Mouse (Mus musculus) hindbrain, embryonic 14.5 days (tissue): ENCODE measurements around the gene Ly9. TPM values are rescaled to one million over a fixed set of nuclear protein-coding genes. Genes with fewer than 3 reads are reported as not detected.

ENCODE experiments used
- ATAC-seq: fragments of 200-750 bp; cut with Nextera tagmentation; 2 replicates; pipeline ENCODE4 v1.8.0; 2017; ENCODE audit warnings: moderate number of reproducible peaks, mild to moderate bottlenecking, moderate TSS enrichment, moderate library complexity; ENCODE audit not compliant: low FRiP score
- DNase-seq: peaks from one replicate; pipeline ENCODE4 v3.0.0-alpha.2; 2015; ENCODE audit warnings: low spot score
- H3K27ac ChIP-seq: fragments of 300-500 bp; sonication (generic); 2 replicates; pipeline ENCODE4 v1.5.1; 2014; ENCODE audit warnings: mild to moderate bottlenecking, moderate library complexity
- H3K27me3 ChIP-seq: fragments of 300-500 bp; sonication (generic); 2 replicates; pipeline ENCODE4 v1.6.1; 2014; ENCODE audit warnings: mild to moderate bottlenecking, low read length, mixed read lengths; ENCODE audit not compliant: control insufficient read depth, insufficient read depth
- H3K36me3 ChIP-seq: fragments of 300-500 bp; sonication (generic); replicated peaks from 2 replicates; pipeline ENCODE4 v1.6.1; 2014; ENCODE audit not compliant: control insufficient read depth, insufficient read depth
- H3K4me1 ChIP-seq: fragments of 300-500 bp; sonication (generic); replicated peaks from 2 replicates; pipeline ENCODE4 v1.6.1; 2014; ENCODE audit warnings: antibody characterized with exemption, low read length, mixed read lengths; ENCODE audit not compliant: control insufficient read depth, insufficient read depth
- H3K4me2 ChIP-seq: fragments of 300-500 bp; sonication (generic); replicated peaks from 2 replicates; pipeline ENCODE4 v1.6.1; 2014; ENCODE audit warnings: mild to moderate bottlenecking, moderate library complexity
- H3K4me3 ChIP-seq: fragments of 300-500 bp; sonication (generic); replicated peaks from 2 replicates; pipeline ENCODE4 v1.5.1; 2014; ENCODE audit warnings: mild to moderate bottlenecking, low read length
- H3K9ac ChIP-seq: fragments of 300-500 bp; sonication (generic); 2 replicates; pipeline ENCODE4 v1.6.1; 2014
- H3K9me3 ChIP-seq: fragments of 300-500 bp; sonication (generic); 2 replicates; pipeline ENCODE4 v1.6.1; 2016; ENCODE audit warnings: low read length; ENCODE audit not compliant: control insufficient read depth
- WGBS: fragments of 180-500 bp; shearing (Covaris S2); extraction: QIAGEN DNeasy Blood & Tissue Kit; methylation state at CpG from one replicate; pipeline ENCODE4 v1.1.7; 2014; 5-methylcytosine and 5-hydroxymethylcytosine counted together
- polyA plus RNA-seq: library from polyadenylated mRNA; unstranded; fragments of >200 nt; fragmentation: Nextera tagmentation; extraction: Ambion mirVana; gene quantifications from 2 replicates; pipeline ENCODE4 v1.2.1, GENCODE M21; 2014

The Ly9 gene
- polyA plus RNA-seq, 1 experiment from 2014 or later = not detected

DNA sequence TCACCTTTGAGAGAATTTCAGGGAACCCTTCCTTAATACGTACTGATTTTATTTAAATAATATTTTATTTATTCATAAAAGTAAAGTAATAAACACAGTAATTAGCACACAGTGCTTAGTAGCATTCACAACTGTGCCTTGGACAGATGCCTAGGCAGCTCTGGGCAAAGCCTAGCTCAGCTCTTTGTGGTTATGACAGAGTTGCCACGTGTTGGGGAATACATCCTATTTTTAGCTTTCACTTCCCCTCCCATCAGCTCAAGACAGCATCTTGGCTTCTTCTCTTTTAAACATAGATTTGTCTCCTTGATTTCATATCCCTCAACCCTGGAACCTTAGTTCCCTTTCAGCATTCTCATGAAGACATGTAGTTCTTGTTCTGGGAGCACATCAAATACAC, 24.2 kb upstream of the Ly9 start:
- Histone ChIP-seq H3K9ac (no peak overlapping the region), H3K9me3 (no peaks in the 10 kb centered on the region), H3K27ac (no peak overlapping the region), H3K4me3 (no peak overlapping the region), H3K27me3 (no peaks in the 10 kb centered on the region), H3K4me2 (no peak overlapping the region), H3K36me3 (no peaks in the 10 kb centered on the region), H3K4me1 (no peaks in the 10 kb centered on the region)
- DNase-seq = peak; percentile 28
- WGBS = 80% methylated on average over 2 of the region's 2 CpGs
- no peak for ATAC-seq

DNA sequence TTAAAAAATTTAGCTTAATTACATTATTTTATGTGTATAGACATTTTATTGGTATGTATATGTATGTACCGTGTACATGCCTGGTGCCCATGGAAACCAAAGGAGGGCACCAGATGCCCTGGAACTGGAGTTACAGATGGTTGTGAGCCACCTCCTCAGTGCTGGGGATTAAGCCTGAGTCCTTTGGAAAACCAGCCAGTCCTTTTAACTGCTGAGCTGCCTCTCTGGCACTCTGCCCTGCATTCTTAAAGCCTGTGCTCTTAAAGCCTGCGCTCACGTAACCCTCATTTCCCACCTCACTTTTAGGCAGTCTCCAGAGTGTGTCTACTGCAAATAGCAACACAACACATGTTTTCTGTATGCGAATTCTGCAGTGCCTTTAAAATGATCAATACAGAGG, 23.7 kb upstream of the Ly9 start:
- 83% methylated on average over 4 of the region's 4 CpGs for whole genome bisulfite sequencing
- H3K4me3 ChIP-seq = no peak overlapping the region
- H3K27me3 ChIP-seq = no peaks in the 10 kb centered on the region
- H3K9me3 ChIP-seq = no peaks in the 10 kb centered on the region
- no peak overlapping the region for H3K4me2 ChIP-seq
- H3K27ac ChIP-seq = no peak overlapping the region
- ATAC-seq = no peak
- H3K36me3 ChIP-seq = no peaks in the 10 kb centered on the region
- no peak overlapping the region for H3K9ac ChIP-seq
- H3K4me1 ChIP-seq = no peaks in the 10 kb centered on the region
- DNase-seq = no peak

DNA sequence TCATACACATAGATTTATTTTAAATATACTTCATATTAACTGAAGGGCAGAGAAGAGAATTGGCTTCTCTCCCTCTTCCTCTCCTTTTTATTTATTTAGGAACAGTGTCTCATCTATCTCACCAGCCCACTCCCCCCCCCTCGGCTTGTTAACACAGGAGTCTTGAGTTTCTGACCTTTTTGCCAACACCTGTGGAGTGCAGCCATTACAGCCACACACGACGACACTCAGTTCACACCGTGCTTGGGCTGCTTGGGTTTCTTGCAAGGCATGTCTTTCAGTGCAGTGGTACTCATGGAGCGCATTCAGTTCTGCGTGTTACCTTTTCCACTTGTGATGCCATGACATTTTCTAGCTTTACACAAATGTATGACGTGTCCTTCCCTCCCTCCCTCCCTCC, 22.8 kb upstream of the Ly9 start:
- DNase-seq (no peak), ATAC-seq (no peak)
- Histone ChIP-seq H3K4me3 (no peak overlapping the region), H3K9ac (no peak overlapping the region), H3K27ac (no peak overlapping the region), H3K36me3 (no peaks in the 10 kb centered on the region), H3K9me3 (no peaks in the 10 kb centered on the region), H3K27me3 (no peaks in the 10 kb centered on the region), H3K4me2 (no peak overlapping the region), H3K4me1 (no peaks in the 10 kb centered on the region)
- WGBS = 81% methylated on average over 7 of the region's 7 CpGs

GRCm38 (mm10) chr1:171629168-171629567, 22.0 kb upstream of the Ly9 start:
- Histone ChIP-seq H3K9ac (no peak overlapping the region), H3K4me2 (no peak overlapping the region), H3K36me3 (no peaks in the 10 kb centered on the region), H3K27me3 (no peaks in the 10 kb centered on the region), H3K4me3 (no peak overlapping the region), H3K4me1 (no peaks in the 10 kb centered on the region), H3K27ac (no peak overlapping the region), H3K9me3 (no peaks in the 10 kb centered on the region)
- WGBS = 89% methylated on average over 6 of the region's 6 CpGs
- DNase-seq = no peak
- no peak for ATAC-seq

- H3K4me3 ChIP-seq = no peak overlapping the region
- no peaks in the 10 kb centered on the region for H3K27me3 ChIP-seq
- no peaks in the 10 kb centered on the region for H3K4me1 ChIP-seq
- DNase-seq (no peak), ATAC-seq (no peak)
- no peak overlapping the region for H3K4me2 ChIP-seq
- no peaks in the 10 kb centered on the region for H3K9me3 ChIP-seq
- H3K9ac ChIP-seq = no peak overlapping the region
- no peaks in the 10 kb centered on the region for H3K36me3 ChIP-seq
- no peak overlapping the region for H3K27ac ChIP-seq
- WGBS = 90% methylated on average over 3 of the region's 3 CpGs
Measured at GRCm38 (mm10) chr1:171627801-171628200, 20.6 kb upstream of the Ly9 start.

- Histone ChIP-seq H3K9ac (no peak overlapping the region), H3K4me3 (no peak overlapping the region), H3K4me1 (no peaks in the 10 kb centered on the region), H3K27ac (no peak overlapping the region), H3K36me3 (no peaks in the 10 kb centered on the region), H3K9me3 (no peaks in the 10 kb centered on the region), H3K4me2 (no peak overlapping the region), H3K27me3 (no peaks in the 10 kb centered on the region)
- 96% methylated on average over 6 of the region's 6 CpGs for WGBS
- ATAC-seq (no peak), DNase-seq (no peak)
Measured at GRCm38 (mm10) chr1:171620091-171620490, 12.9 kb upstream of the Ly9 start.

DNA sequence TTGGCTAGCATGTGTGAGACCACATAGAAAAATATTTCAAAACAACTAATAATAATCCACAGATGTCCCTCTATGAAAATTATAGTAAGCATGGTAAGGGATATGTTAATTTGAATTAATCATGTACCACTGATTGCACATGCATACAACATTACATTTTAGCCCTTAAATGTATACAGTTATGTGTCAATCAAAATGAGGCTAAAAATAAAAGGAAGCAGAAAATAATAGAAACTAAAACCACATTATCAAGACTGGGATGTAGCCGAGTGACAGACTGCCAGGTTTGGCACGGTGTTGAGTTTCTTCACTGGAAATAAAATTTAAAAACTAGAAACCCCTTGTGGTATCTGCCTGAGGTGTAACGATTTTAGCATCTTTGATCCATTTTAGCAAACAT, 12.4 kb upstream of the Ly9 start:
- H3K36me3 ChIP-seq = no peaks in the 10 kb centered on the region
- ATAC-seq (no peak), DNase-seq (no peak)
- H3K4me1 ChIP-seq = no peaks in the 10 kb centered on the region
- no peak overlapping the region for H3K4me2 ChIP-seq
- no peak overlapping the region for H3K27ac ChIP-seq
- H3K9me3 ChIP-seq = no peaks in the 10 kb centered on the region
- no peak overlapping the region for H3K9ac ChIP-seq
- no peak overlapping the region for H3K4me3 ChIP-seq
- no peaks in the 10 kb centered on the region for H3K27me3 ChIP-seq
- WGBS = 93% methylated on average over 3 of the region's 3 CpGs

DNA sequence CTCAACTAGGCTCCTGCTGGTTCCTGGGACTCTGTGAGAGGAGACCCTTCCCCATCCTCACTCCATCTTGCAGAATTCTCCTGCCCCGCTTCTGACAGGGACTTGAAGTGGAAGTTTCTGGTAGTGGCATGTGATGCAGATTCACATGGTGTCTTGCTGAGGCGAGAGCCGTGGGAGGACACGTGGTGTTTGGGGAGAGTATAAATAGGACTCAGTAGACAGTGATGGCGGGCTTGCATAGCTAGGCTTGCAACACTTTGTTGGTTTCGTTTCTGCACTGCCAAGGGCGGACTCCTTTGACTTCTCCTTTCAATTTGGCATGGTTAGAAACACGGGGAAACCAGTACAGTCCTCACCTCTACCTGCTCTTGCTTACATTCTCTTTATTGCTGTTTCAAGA, 11.8 kb upstream of the Ly9 start:
- Histone ChIP-seq H3K4me2 (no peak overlapping the region), H3K9ac (no peak overlapping the region), H3K27ac (no peak overlapping the region), H3K36me3 (no peaks in the 10 kb centered on the region), H3K4me3 (no peak overlapping the region), H3K4me1 (no peaks in the 10 kb centered on the region), H3K9me3 (no peaks in the 10 kb centered on the region), H3K27me3 (no peaks in the 10 kb centered on the region)
- ATAC-seq (no peak), DNase-seq (no peak)
- 85% methylated on average over 8 of the region's 8 CpGs for WGBS

DNA sequence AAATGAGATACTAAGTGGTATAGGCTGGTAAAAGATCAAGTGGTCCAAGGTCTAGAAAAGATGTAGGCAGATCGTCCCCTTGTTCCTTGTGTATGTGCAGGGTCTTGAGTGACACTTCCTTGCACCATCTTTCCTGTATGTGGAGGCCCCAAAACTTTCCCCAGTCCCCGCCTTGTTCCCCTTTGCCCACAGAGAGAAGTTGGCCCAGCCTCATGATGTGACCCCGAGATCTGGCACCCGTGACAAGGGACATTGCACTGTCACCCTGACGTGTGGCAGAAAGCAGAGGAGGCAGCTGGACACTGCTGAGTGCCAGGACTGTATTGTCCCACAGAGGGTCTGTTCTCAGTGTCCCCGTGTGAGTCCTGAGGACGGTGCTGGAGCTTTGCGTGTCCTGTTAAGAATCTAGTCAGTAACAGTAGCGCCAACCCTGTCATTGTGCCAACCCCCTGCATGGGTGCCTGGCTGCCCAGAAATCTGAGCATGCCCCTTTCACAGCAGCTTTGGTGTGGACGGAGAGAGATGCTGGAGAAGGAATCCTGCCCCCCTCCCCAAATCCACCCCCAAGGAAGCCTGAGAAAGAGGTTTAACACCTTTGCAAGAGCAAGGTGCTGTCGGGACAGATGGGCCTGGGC, 9.8 kb upstream of the Ly9 start:
- no peak overlapping the region for H3K9ac ChIP-seq
- H3K27me3 ChIP-seq = no peaks in the 10 kb centered on the region
- H3K4me1 ChIP-seq = no peaks in the 10 kb centered on the region
- DNase-seq (no peak), ATAC-seq (no peak)
- H3K4me3 ChIP-seq = no peak overlapping the region
- 83% methylated on average over 11 of the region's 11 CpGs for WGBS
- no peaks in the 10 kb centered on the region for H3K9me3 ChIP-seq
- no peak overlapping the region for H3K27ac ChIP-seq
- no peak overlapping the region for H3K4me2 ChIP-seq
- H3K36me3 ChIP-seq = no peaks in the 10 kb centered on the region

- H3K4me3 ChIP-seq = no peak overlapping the region
- ATAC-seq (no peak), DNase-seq (no peak)
- no peak overlapping the region for H3K4me2 ChIP-seq
- no peak overlapping the region for H3K27ac ChIP-seq
- no peaks in the 10 kb centered on the region for H3K9me3 ChIP-seq
- WGBS = 48% methylated on average over 2 of the region's 2 CpGs
- no peaks in the 10 kb centered on the region for H3K27me3 ChIP-seq
- H3K9ac ChIP-seq = no peak overlapping the region
- no peaks in the 10 kb centered on the region for H3K36me3 ChIP-seq
- no peaks in the 10 kb centered on the region for H3K4me1 ChIP-seq
Measured at GRCm38 (mm10) chr1:171613962-171614361, 6.8 kb upstream of the Ly9 start.
